Mouse (Mus musculus): ENCODE measurements at regions not wholly inside any gene's neighbourhood (a gene's known extent, or its start where the extent isn't known, plus 50 kb on each side); places are given as distances from the start of the nearest gene placed in this dataset.
A peak's percentile ranks its signal among the peaks of the same experiment; 100 is the strongest.
"Not testable (repeated sequence)": the region's sequence is repeated elsewhere in the genome, so short reads cannot be mapped to it uniquely, and the experiment has no call there.

- Histone ChIP-seq H3K4me1 (replicated peaks; ENCODE audit: low read depth, low read length) (peaks cover 7% of the 10 kb centered on the region; the same call in 1 of the 2 replicates), H3K27me3 (ENCODE audit: insufficient read depth, low read length) (no peaks in the 10 kb centered on the region), H3K4me3 (replicated peaks; ENCODE audit: low read length) (no peak overlapping the region), H3K36me3 (ENCODE audit: insufficient read depth, low read length) (no peaks in the 10 kb centered on the region), H3K9me3 (ENCODE audit: low read length) (no peaks in the 10 kb centered on the region)
- TF ChIP-seq CTCF (conservative IDR thresholded peaks at IDR 0.05; ENCODE audit: low read length) (no peak), NANOG (IDR thresholded peaks at IDR 0.05; ENCODE audit: borderline replicate concordance, low read length) (no peak), POU5F1 (IDR thresholded peaks at IDR 0.05; ENCODE audit: borderline replicate concordance, low read length) (no peak)
These were observed 83.9 kb upstream of the Hcrtr2 start for GRCm38 (mm10) chr9:76407549-76407948.

- peak; percentile 62; the same call in 1 of the 2 replicates for TF ChIP-seq NANOG (IDR thresholded peaks at IDR 0.05; ENCODE audit: borderline replicate concordance, low read length)
- H3K4me1 ChIP-seq (replicated peaks; ENCODE audit: low read depth, low read length) = peaks cover 20% of the 10 kb centered on the region
- H3K4me3 ChIP-seq (replicated peaks; ENCODE audit: low read length); H3K36me3 ChIP-seq (ENCODE audit: insufficient read depth, low read length); H3K9me3 ChIP-seq (ENCODE audit: low read length); H3K27me3 ChIP-seq (ENCODE audit: insufficient read depth, low read length): not testable (repeated sequence)
These were observed 78.4 kb upstream of the Hcrtr2 start for GRCm38 (mm10) chr9:76401897-76402670.

- no peaks in the 10 kb centered on the region for H3K27me3 ChIP-seq (ENCODE audit: insufficient read depth, low read length)
- H3K36me3 ChIP-seq (ENCODE audit: insufficient read depth, low read length) = no peaks in the 10 kb centered on the region
- TF ChIP-seq CTCF (conservative IDR thresholded peaks at IDR 0.05; ENCODE audit: low read length) = no peak
- H3K4me1 ChIP-seq (replicated peaks; ENCODE audit: low read depth, low read length) = peaks cover 20% of the 10 kb centered on the region
- no peak overlapping the region for H3K4me3 ChIP-seq (replicated peaks; ENCODE audit: low read length)
- H3K9me3 ChIP-seq (ENCODE audit: low read length) = no peaks in the 10 kb centered on the region
These were observed 77.2 kb upstream of the Hcrtr2 start for GRCm38 (mm10) chr9:76400900-76401299.

GRCm38 (mm10) chr9:76393763-76394162, 70.1 kb upstream of the Hcrtr2 start:
- H3K9me3 ChIP-seq (ENCODE audit: low read length) = no peaks in the 10 kb centered on the region
- no peaks in the 10 kb centered on the region for H3K4me1 ChIP-seq (replicated peaks; ENCODE audit: low read depth, low read length)
- H3K4me3 ChIP-seq (replicated peaks; ENCODE audit: low read length) = no peak overlapping the region
- no peaks in the 10 kb centered on the region for H3K27me3 ChIP-seq (ENCODE audit: insufficient read depth, low read length)
- TF ChIP-seq CTCF (conservative IDR thresholded peaks at IDR 0.05; ENCODE audit: low read length) (no peak), NANOG (IDR thresholded peaks at IDR 0.05; ENCODE audit: borderline replicate concordance, low read length) (no peak), POU5F1 (IDR thresholded peaks at IDR 0.05; ENCODE audit: borderline replicate concordance, low read length) (no peak)
- H3K36me3 ChIP-seq (ENCODE audit: insufficient read depth, low read length) = no peaks in the 10 kb centered on the region

- H3K27me3 ChIP-seq (ENCODE audit: insufficient read depth, low read length) = no peaks in the 10 kb centered on the region
- no peaks in the 10 kb centered on the region for H3K4me1 ChIP-seq (replicated peaks; ENCODE audit: low read depth, low read length)
- H3K4me3 ChIP-seq (replicated peaks; ENCODE audit: low read length) = no peak overlapping the region
- TF ChIP-seq NANOG (IDR thresholded peaks at IDR 0.05; ENCODE audit: borderline replicate concordance, low read length) (no peak), POU5F1 (IDR thresholded peaks at IDR 0.05; ENCODE audit: borderline replicate concordance, low read length) (no peak), CTCF (conservative IDR thresholded peaks at IDR 0.05; ENCODE audit: low read length) (peak; percentile 71)
- H3K9me3 ChIP-seq (ENCODE audit: low read length) = no peaks in the 10 kb centered on the region
- no peaks in the 10 kb centered on the region for H3K36me3 ChIP-seq (ENCODE audit: insufficient read depth, low read length)
These were observed 67.2 kb upstream of the Hcrtr2 start for GRCm38 (mm10) chr9:76390839-76391238.
